Mouse (Mus musculus) embryonic fibroblast, embryonic 13.5 days (primary cell): ENCODE results near the gene Mon2.

Experiments
- CTCF ChIP-seq: IDR thresholded peaks from 2 replicates; pipeline ENCODE4 v1.5.1; 2011; ENCODE audit warnings: mild to moderate bottlenecking, control low read depth, low read length, moderate library complexity, borderline replicate concordance; ENCODE audit not compliant: insufficient read depth
- POLR2A ChIP-seq: IDR thresholded peaks from 2 replicates; pipeline ENCODE4 v1.6.1; 2011; ENCODE audit warnings: low read depth, mild to moderate bottlenecking, control low read depth, low read length, moderate library complexity

GRCm38 (mm10) chr10:122991648-122992047 lies 84.7 kb downstream of the Mon2 start:
- TF ChIP-seq POLR2A (no peak), CTCF (no peak)
